Mouse (Mus musculus) hindbrain, postnatal 0 days (tissue): ENCODE measurements around the gene Cecr2. TPM values are rescaled to one million over a fixed set of nuclear protein-coding genes. Genes with fewer than 3 reads are reported as not detected.
"Not testable (repeated sequence)": the region's sequence is repeated elsewhere in the genome, so short reads cannot be mapped to it uniquely, and the experiment has no call there.

Experiments
- ATAC-seq: fragments of 200-750 bp; cut with Nextera tagmentation; 2 replicates; pipeline ENCODE4 v1.8.0; 2017; ENCODE audit warnings: mild to moderate bottlenecking, moderate TSS enrichment, moderate library complexity
- DNase-seq: peaks from one replicate; pipeline ENCODE4 v3.0.0-alpha.2; 2015; ENCODE audit warnings: low spot score
- H3K27ac ChIP-seq: fragments of 300-500 bp; sonication (generic); 2 replicates; pipeline ENCODE4 v1.5.1; 2014; ENCODE audit warnings: mild to moderate bottlenecking
- H3K27me3 ChIP-seq: fragments of 300-500 bp; sonication (generic); 2 replicates; pipeline ENCODE4 v1.6.1; 2014; ENCODE audit warnings: low read length, mixed read lengths; ENCODE audit not compliant: insufficient read depth
- H3K36me3 ChIP-seq: fragments of 300-500 bp; sonication (generic); 2 replicates; pipeline ENCODE4 v1.6.1; 2014; ENCODE audit warnings: low read length, mixed read lengths; ENCODE audit not compliant: insufficient read depth
- H3K4me1 ChIP-seq: fragments of 300-500 bp; sonication (generic); 2 replicates; pipeline ENCODE4 v1.6.1; 2014; ENCODE audit warnings: antibody characterized with exemption, low read length, mixed read lengths; ENCODE audit not compliant: insufficient read depth
- H3K4me2 ChIP-seq: fragments of 300-500 bp; sonication (generic); 2 replicates; pipeline ENCODE4 v1.6.1; 2014; ENCODE audit warnings: low read depth, mild to moderate bottlenecking, low read length, moderate library complexity, mixed read lengths
- H3K4me3 ChIP-seq: fragments of 300-500 bp; sonication (generic); 2 replicates; pipeline ENCODE4 v1.5.1; 2014; ENCODE audit warnings: low read length
- H3K9ac ChIP-seq: fragments of 300-500 bp; sonication (generic); replicated peaks from 2 replicates; pipeline ENCODE4 v1.6.1; 2014; ENCODE audit warnings: mild to moderate bottlenecking, low read length, moderate library complexity, mixed read lengths
- H3K9me3 ChIP-seq: fragments of 300-500 bp; sonication (generic); 2 replicates; pipeline ENCODE4 v1.6.1; 2016; ENCODE audit warnings: low read length, mixed read lengths
- CTCF ChIP-seq: IDR thresholded peaks from 2 replicates; pipeline ENCODE4 v1.5.1; 2016; ENCODE audit warnings: antibody characterized with exemption, control low read depth, low read depth
- WGBS: fragments of 180-500 bp; shearing (Covaris S2); extraction: QIAGEN DNeasy Blood & Tissue Kit; methylation state at CpG from one replicate; pipeline ENCODE4 v1.1.7; 2014; 5-methylcytosine and 5-hydroxymethylcytosine counted together
- microRNA-seq, 2 experiments: library from miRNA; unstranded; fragments of <30 nt; microRNA quantifications; one replicate each; pipeline ENCODE4; 2016
- polyA plus RNA-seq: library from polyadenylated mRNA; unstranded; fragments of >200 nt; fragmentation: Nextera tagmentation; extraction: Ambion mirVana; gene quantifications from 2 replicates; pipeline ENCODE4 v1.2.1, GENCODE M21; 2015
- total RNA-seq: library from RNA; depleted of rRNA; stranded (reverse); fragments of >200 nt; gene quantifications from 2 replicates; pipeline ENCODE4 v1.2.3, GENCODE M21; 2014; rRNA removed

The Cecr2 gene
- total and polyA plus RNA-seq, 2 experiments from 2014 or later = 2.9 to 16.9 TPM

DNA sequence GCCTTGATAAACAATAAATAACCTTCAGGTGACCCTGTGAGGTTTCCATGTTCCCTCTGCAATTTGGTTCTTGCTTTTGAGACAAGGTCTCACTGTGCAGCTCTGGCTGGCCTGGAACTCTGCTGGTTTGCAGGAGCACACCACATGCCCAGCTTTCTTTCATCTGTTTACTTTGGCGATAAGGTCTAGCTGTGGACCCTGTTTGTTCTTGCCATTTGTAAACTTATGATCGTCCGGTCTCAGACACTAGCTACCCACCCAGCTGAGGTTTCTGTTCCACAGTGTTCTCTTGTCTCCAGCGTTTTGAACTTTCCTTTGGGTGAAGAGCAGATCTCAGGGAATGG, 141.5 kb downstream of the Cecr2 start:
- DNase-seq = no peak
- WGBS = 96% methylated on average over 4 of the region's 4 CpGs
- ATAC-seq = no peak
- Histone ChIP-seq H3K4me1 (no peaks in the 10 kb centered on the region), H3K36me3 (peaks cover 58% of the 10 kb centered on the region), H3K4me2 (no peak overlapping the region), H3K27ac (no peak overlapping the region), H3K27me3 (no peaks in the 10 kb centered on the region), H3K9ac (no peak overlapping the region), H3K9me3 (no peaks in the 10 kb centered on the region), H3K4me3 (no peak overlapping the region)
- no peak for TF ChIP-seq CTCF

DNA sequence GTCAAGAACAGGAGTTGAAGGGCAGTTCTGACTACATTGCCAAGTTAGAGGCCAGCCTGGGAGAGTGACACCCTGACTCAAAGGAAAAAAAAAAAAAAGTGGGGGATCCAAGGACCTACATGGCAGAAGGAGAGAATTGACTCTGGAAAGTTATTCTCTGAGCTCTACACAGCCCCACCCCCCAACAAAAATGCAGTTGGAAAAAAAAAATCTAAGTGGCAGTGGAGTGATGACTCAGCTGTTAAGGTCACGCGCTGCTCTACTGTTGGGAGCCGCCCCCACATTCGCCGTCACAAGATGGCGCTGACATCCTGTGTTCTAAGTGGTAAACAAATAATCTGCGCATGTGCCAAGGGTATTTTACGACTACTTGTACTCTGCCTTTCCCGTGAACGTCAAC, 145.8 kb downstream of the Cecr2 start:
- not testable (repeated sequence) for H3K9ac ChIP-seq, H3K4me3 ChIP-seq, H3K4me2 ChIP-seq, ATAC-seq, H3K9me3 ChIP-seq, DNase-seq, H3K27me3 ChIP-seq, H3K4me1 ChIP-seq, H3K27ac ChIP-seq
- H3K36me3 ChIP-seq = peaks cover 26% of the 10 kb centered on the region
- 99% methylated on average over 6 of the region's 10 CpGs for WGBS

DNA sequence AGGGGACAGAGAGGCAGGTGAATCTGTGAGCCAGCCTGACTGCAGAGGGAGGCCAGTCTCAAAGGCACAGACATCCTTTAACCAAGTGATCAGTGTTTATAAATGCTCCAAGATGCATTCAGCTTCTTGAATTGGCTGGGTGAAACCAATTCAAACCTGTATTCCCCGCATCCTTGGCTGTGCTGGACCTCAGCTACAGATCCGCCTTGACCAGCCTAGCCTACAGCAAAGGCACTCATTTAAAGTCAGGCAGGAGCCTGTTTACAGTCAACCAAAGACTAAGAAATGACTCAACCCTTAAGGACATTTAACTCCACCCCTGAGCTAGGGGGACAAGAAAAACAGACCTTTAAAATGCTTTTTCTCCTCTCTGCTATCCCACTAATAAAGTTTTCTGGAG, 153.1 kb downstream of the Cecr2 start:
- H3K4me2 ChIP-seq = no peak overlapping the region
- H3K36me3 ChIP-seq = peaks cover 18% of the 10 kb centered on the region
- H3K4me1 ChIP-seq = peaks cover 10% of the 10 kb centered on the region; the same call in 1 of the 2 replicates
- no peaks in the 10 kb centered on the region for H3K27me3 ChIP-seq
- TF ChIP-seq CTCF = no peak
- no peaks in the 10 kb centered on the region for H3K9me3 ChIP-seq
- H3K27ac ChIP-seq = no peak overlapping the region
- no peak for DNase-seq
- H3K4me3 ChIP-seq = no peak overlapping the region
- no peak overlapping the region for H3K9ac ChIP-seq
- no peak for ATAC-seq
- WGBS = 98% methylated on average over 2 of the region's 2 CpGs

DNA sequence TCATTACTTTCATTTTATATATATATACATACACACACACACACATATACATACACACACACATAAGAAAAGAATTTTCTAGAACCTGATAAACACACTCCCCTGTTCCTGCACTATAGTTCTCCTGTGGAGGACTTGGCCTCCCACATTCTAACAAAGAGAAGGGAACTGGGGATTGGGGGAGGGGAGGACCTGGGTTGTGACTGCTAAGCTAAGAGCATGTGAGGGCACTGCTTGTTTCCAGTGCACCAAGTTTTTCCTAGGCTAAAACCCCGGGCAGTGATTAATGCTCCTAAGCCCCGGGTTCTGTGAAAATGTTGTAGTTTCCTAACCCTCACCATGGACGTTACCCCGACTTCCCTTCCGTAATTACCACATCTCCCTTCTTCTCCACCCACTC, 154.0 kb downstream of the Cecr2 start:
- 92% methylated on average over 5 of the region's 5 CpGs for WGBS
- H3K27ac ChIP-seq = no peak overlapping the region
- peaks cover 10% of the 10 kb centered on the region; the same call in 1 of the 2 replicates for H3K4me1 ChIP-seq
- ATAC-seq = no peak
- no peaks in the 10 kb centered on the region for H3K9me3 ChIP-seq
- H3K9ac ChIP-seq = no peak overlapping the region
- no peak overlapping the region for H3K4me2 ChIP-seq
- no peak overlapping the region for H3K4me3 ChIP-seq
- no peak for TF ChIP-seq CTCF
- H3K36me3 ChIP-seq = peaks cover 18% of the 10 kb centered on the region
- no peak for DNase-seq
- no peaks in the 10 kb centered on the region for H3K27me3 ChIP-seq

Small RNA genes lying within 50 kb of the gene (microRNA-seq; reads per million reads assigned to microRNA genes)
- 0 reads per million in 2 experiments for gene Gm25193

Other genes with a start within 250 kb of the Cecr2 start
- gene Il17ra, start 203.1 kb upstream of the Cecr2 start, total RNA-seq = 7.8 and 10.6 TPM in 2 replicates
- gene Il17ra, start 203.1 kb upstream of the Cecr2 start, polyA plus RNA-seq = 5.8 and 7.0 TPM in 2 replicates
- 25.9 and 31.9 TPM in 2 replicates for gene Tmem121b, start 172.6 kb upstream of the Cecr2 start, total RNA-seq
- gene Tmem121b, start 172.6 kb upstream of the Cecr2 start, polyA plus RNA-seq = 2.3 and 2.5 TPM in 2 replicates
- 38.2 and 38.9 TPM in 2 replicates for gene Hdhd5, start 135.1 kb upstream of the Cecr2 start, total RNA-seq
- gene Hdhd5, start 135.1 kb upstream of the Cecr2 start, polyA plus RNA-seq = 19.1 and 19.8 TPM in 2 replicates
- 94.7 and 105 TPM in 2 replicates for gene Slc25a18, start 107.2 kb downstream of the Cecr2 start, total RNA-seq
- 53.8 and 54.1 TPM in 2 replicates for gene Slc25a18, start 107.2 kb downstream of the Cecr2 start, polyA plus RNA-seq
- gene Atp6v1e1, start 156.4 kb downstream of the Cecr2 start, total RNA-seq = 201 and 205 TPM in 2 replicates
- gene Atp6v1e1, start 156.4 kb downstream of the Cecr2 start, polyA plus RNA-seq = 329 and 344 TPM in 2 replicates
- 41.0 and 177 TPM in 2 replicates for gene Bcl2l13, start 169.8 kb downstream of the Cecr2 start, total RNA-seq
- gene Bcl2l13, start 169.8 kb downstream of the Cecr2 start, polyA plus RNA-seq = 25.5 and 27.6 TPM in 2 replicates